Mouse (Mus musculus) heart, embryonic 11.5 days (tissue): ENCODE data around the gene Arhgef25. TPM values are rescaled to one million over a fixed set of nuclear protein-coding genes. Genes with fewer than 3 reads are reported as not detected.

Experiments used
- polyA plus RNA-seq: library from polyadenylated mRNA; unstranded; fragments of >200 nt; fragmentation: Nextera tagmentation; extraction: Ambion mirVana; gene quantifications from 2 replicates; pipeline ENCODE4 v1.2.1, GENCODE M21; 2014

The Arhgef25 gene
- polyA plus RNA-seq, 1 experiment from 2014 or later: 17.9 TPM

Other genes with a start within 250 kb of the Arhgef25 start
- gene Ctdsp2, start 211.4 kb downstream of the Arhgef25 start, polyA plus RNA-seq: 47.3 and 47.6 TPM in 2 replicates
- 0.13 and 0.34 TPM in 2 replicates for gene Avil, start 189.4 kb downstream of the Arhgef25 start, polyA plus RNA-seq
- 91.1 and 97.1 TPM in 2 replicates for gene Tsfm, start 159.2 kb downstream of the Arhgef25 start, polyA plus RNA-seq
- gene Mettl1, start 148.7 kb downstream of the Arhgef25 start, polyA plus RNA-seq: 36.1 and 43.3 TPM in 2 replicates
- gene Eef1akmt3, start 148.6 kb downstream of the Arhgef25 start, polyA plus RNA-seq: 0.31 and 0.35 TPM in 2 replicates
- gene Cyp27b1, start 141.8 kb downstream of the Arhgef25 start, polyA plus RNA-seq: 0.11 and 0.13 TPM in 2 replicates
- gene March9, start 129.9 kb downstream of the Arhgef25 start, polyA plus RNA-seq: 0.21 and 0.39 TPM in 2 replicates
- 1,419 and 1,452 TPM in 2 replicates for gene Cdk4, start 126.5 kb downstream of the Arhgef25 start, polyA plus RNA-seq
- gene Tspan31, start 119.8 kb downstream of the Arhgef25 start, polyA plus RNA-seq: 106 and 115 TPM in 2 replicates
- 0.42 and 0.63 TPM in 2 replicates for gene Agap2, start 114.8 kb downstream of the Arhgef25 start, polyA plus RNA-seq
- gene Os9, start 69.0 kb downstream of the Arhgef25 start, polyA plus RNA-seq: 21.3 and 30.3 TPM in 2 replicates
- gene B4galnt1, start 24.9 kb downstream of the Arhgef25 start, polyA plus RNA-seq: 1.6 and 1.8 TPM in 2 replicates
- gene Slc26a10, start 9.4 kb downstream of the Arhgef25 start, polyA plus RNA-seq: 8.4 and 11.8 TPM in 2 replicates
- gene Dtx3, start 5.6 kb upstream of the Arhgef25 start, polyA plus RNA-seq: 82.3 and 83.0 TPM in 2 replicates
- gene Pip4k2c, start 21.5 kb upstream of the Arhgef25 start, polyA plus RNA-seq: 20.8 and 21.5 TPM in 2 replicates
- gene Kif5a, start 73.3 kb upstream of the Arhgef25 start, polyA plus RNA-seq: 1.6 TPM in 2 replicates
- gene Dctn2, start 76.3 kb upstream of the Arhgef25 start, polyA plus RNA-seq: 135 and 136 TPM in 2 replicates
- gene Mbd6, start 98.9 kb upstream of the Arhgef25 start, polyA plus RNA-seq: 13.6 and 15.1 TPM in 2 replicates
- gene Mars, start 121.7 kb upstream of the Arhgef25 start, polyA plus RNA-seq: 104 and 105 TPM in 2 replicates
- 1.7 TPM in 2 replicates for gene Arhgap9, start 131.9 kb upstream of the Arhgef25 start, polyA plus RNA-seq
- 0.65 and 1.2 TPM in 2 replicates for gene Gli1, start 151.9 kb upstream of the Arhgef25 start, polyA plus RNA-seq
- 0.06 TPM in 1 of 2 replicates, not detected in the other for gene Inhbe, start 164.3 kb upstream of the Arhgef25 start, polyA plus RNA-seq
- gene Inhbc, start 180.3 kb upstream of the Arhgef25 start, polyA plus RNA-seq: 0.19 TPM in 1 of 2 replicates, not detected in the other
- 27.7 and 30.3 TPM in 2 replicates for gene R3hdm2, start 190.2 kb upstream of the Arhgef25 start, polyA plus RNA-seq